Mouse (Mus musculus): ENCODE results near the gene Cilp2.

Cilp2 gene

GRCm38 (mm10) chr8:69901484-69902162, 14.1 kb upstream of the Cilp2 start:
- peak; percentile 91 to 98 for DNase-seq (ENCODE audit: low spot score in 2 of 2)

GRCm38 (mm10) chr8:69900895-69901451, 13.5 kb upstream of the Cilp2 start:
- no peak for DNase-seq (ENCODE audit: low spot score in 2 of 2)

GRCm38 (mm10) chr8:69899876-69900275, 12.4 kb upstream of the Cilp2 start:
- DNase-seq (ENCODE audit: low spot score in 2 of 2): no peak

DNA sequence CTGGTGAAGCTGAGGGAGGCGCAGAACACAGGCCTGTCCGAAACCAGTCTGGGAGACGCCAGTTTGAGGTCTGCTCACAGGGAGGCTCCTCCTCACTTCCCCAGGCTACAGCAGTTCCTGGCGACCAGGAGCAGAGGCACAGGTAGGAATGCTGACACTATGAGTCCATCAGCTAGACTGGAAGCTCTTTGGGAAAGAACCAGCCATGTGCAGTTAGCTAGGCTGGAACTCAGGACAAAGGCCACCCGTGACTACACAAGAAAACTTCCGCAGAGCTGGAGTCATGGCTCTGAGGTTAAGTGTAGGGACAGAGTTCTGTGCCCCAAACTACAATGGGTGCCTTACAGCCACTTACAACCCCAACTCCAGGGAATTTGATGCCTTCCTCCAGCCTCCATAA, 10.4 kb upstream of the Cilp2 start:
- no peak for DNase-seq (ENCODE audit: low spot score in 2 of 2)

GRCm38 (mm10) chr8:69895772-69896451, 8.4 kb upstream of the Cilp2 start:
- DNase-seq (ENCODE audit: low spot score in 2 of 2): no peak

DNA sequence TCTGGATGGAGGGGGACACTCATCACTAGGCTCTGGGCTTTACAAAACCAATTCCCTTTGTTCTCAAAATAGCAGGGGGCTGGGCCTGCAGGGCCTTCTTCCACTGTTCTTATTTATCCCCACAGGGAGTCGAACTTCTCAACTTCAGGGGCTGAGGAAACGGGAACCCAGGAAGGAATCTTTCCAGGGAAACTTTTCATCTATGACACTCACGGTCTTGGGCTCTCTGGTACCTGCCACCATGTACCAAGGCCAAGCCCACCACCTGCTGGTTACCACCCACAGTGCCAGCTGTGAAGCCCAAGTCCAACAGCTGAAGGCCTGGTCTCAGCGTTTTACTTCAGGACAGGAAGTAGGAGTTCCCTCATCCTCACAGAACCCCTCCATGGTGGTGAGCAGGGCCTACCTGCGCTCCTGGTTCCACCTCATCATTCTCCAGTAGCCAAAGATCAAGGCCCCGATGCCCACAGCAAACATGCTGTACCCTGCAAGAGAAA, 7.4 kb upstream of the Cilp2 start:
- no peak for DNase-seq (ENCODE audit: low spot score in 2 of 2)

- DNase-seq (ENCODE audit: low spot score in 2 of 2): peak in 1 of 2 experiments; percentile 71
Observed at GRCm38 (mm10) chr8:69893863-69894262, 6.4 kb upstream of the Cilp2 start.

DNA sequence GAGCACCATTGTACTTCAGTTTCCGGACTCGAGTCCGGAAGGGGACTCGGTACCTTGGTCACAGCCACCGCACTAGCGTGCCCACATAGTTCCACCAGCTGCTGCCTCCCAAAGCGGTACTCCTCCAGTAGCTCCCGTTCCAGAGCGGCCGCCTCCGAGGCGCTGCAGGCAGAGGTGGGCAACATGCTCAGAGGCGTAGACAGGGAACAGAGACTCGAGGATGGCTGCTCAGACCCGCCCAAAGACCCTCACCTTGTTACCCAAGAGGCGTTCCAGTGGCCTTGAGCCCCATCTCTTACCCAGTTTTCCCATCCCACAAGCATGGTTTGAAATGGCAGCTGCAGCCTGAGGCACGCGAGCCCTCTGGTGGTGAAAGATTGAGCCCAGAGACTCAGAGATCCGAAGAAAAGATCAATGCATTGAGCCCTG, 3.3 kb upstream of the Cilp2 start:
- DNase-seq (ENCODE audit: low spot score in 2 of 2): peak in 1 of 2 experiments; percentile 64

DNA sequence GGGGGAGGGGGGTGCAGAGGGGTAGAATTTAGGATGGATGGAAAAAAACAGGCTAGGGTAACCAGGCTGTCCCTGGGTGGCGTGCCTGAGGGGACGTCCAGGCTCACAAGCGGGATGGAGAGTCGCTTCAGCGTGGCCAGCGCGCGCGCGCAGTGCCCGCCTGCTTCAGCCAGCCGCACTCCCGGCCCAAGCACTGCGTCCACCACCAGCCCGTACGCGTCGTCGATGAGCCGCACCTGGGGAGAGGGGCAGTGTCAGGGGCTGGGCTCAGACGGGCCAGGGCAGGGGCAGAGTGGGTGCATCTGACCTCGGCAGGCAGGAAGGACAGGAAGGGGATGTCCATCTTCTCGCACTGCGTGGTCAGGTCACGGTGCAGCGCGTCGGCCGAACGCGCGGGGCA, 1.4 kb upstream of the Cilp2 start:
- DNase-seq (ENCODE audit: low spot score in 2 of 2): no peak

DNA sequence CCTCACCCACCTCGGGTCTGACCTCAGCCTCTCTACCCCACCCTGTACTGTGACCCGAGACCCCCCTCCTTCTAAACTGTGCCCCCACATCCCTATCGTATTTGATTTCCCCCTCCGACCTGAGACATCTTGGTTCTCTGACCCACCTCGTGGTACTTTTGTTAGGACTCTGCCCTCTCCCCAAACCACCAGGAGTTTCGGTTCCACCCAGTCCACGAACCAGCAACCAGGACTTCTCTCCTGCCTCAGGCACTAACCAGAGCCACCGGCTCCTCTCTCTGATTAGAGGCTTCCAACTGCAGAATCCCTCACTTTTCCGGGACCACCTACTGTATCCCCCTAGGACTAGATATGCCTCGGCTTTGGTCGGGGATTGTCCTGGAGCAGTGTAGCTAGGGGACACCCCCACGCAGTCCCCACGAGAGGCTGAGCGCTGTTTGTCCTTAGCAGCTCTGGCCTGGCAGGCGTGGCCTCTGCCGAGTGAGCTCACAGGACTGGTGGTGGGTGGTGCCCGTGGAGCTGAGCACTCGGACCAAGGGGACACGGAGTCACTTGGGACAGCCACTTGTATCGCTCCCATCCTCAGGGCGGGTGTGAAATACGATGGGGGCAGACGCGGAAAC, 868 bp upstream of the Cilp2 start:
- no peak for DNase-seq (ENCODE audit: low spot score in 2 of 2)

- no peak for DNase-seq (ENCODE audit: low spot score in 2 of 2)
Observed at GRCm38 (mm10) chr8:69884141-69884540, 3.3 kb downstream of the Cilp2 start.

- no peak for DNase-seq (ENCODE audit: low spot score in 2 of 2)
Observed at GRCm38 (mm10) chr8:69882833-69883600, 4.5 kb downstream of the Cilp2 start.

- peak; percentile 49 to 77 for DNase-seq (ENCODE audit: low spot score in 2 of 2)
Observed at GRCm38 (mm10) chr8:69882021-69882756, 5.3 kb downstream of the Cilp2 start.

GRCm38 (mm10) chr8:69881261-69881865, 6.1 kb downstream of the Cilp2 start:
- no peak for DNase-seq (ENCODE audit: low spot score in 2 of 2)

DNA sequence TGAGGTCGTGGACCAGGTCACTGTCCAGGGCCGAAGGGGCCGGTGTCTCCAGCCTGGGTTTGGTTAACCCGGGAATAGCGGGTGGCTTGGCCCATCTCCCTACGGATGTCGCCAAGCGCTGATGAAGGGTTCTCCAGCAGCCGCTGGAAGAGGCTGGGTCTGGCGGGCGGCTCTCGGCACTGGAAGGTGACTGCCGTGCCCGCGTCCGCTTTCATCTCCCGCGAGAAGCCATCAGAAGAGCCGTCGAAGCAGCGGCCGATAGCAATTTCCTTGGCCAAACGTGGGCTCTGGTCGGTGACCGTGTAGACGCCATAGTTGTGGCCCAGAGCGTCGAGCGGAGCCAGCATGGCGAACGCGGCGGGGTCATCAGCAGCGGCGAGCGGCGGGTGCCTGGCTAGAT, 6.6 kb downstream of the Cilp2 start:
- no peak for DNase-seq (ENCODE audit: low spot score in 2 of 2)

GRCm38 (mm10) chr8:69879678-69880077, 7.8 kb downstream of the Cilp2 start:
- DNase-seq (ENCODE audit: low spot score in 2 of 2): no peak

DNA sequence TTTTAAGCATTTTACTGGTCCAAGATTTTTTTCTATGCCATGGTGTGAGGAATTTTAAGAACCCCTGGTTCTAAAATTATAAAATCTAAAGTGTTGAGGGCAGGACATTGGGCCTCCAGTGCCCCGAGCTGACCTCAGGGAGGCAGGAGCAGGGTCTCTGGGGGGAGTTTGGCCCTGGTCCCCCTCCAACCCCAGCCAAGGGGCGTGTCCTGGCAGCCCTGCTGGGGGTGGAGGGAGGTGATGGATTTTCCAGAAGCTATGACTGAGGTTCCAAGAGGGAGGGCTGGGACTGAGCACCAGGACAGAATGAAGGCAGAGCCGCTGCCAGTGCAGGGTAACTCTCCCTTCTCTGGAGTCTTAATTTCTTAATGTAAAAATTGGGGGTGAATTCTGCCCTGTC, 9.5 kb downstream of the Cilp2 start:
- DNase-seq (ENCODE audit: low spot score in 2 of 2): no peak

- no peak for DNase-seq (ENCODE audit: low spot score in 2 of 2)
Observed at GRCm38 (mm10) chr8:69877396-69877795, 10.1 kb downstream of the Cilp2 start.

- DNase-seq (ENCODE audit: low spot score in 2 of 2): no peak
Observed at GRCm38 (mm10) chr8:69876967-69877366, 10.5 kb downstream of the Cilp2 start.

- DNase-seq (ENCODE audit: low spot score in 2 of 2): no peak
Observed at GRCm38 (mm10) chr8:69876097-69876496, 11.4 kb downstream of the Cilp2 start.

GRCm38 (mm10) chr8:69874654-69875053, 12.8 kb downstream of the Cilp2 start:
- no peak for DNase-seq (ENCODE audit: low spot score in 2 of 2)

Measured in cerebellum, postnatal 4 days (tissue).